8 mouse cellular contexts compared by ENCODE assay signal in the genomic region with DNA sequence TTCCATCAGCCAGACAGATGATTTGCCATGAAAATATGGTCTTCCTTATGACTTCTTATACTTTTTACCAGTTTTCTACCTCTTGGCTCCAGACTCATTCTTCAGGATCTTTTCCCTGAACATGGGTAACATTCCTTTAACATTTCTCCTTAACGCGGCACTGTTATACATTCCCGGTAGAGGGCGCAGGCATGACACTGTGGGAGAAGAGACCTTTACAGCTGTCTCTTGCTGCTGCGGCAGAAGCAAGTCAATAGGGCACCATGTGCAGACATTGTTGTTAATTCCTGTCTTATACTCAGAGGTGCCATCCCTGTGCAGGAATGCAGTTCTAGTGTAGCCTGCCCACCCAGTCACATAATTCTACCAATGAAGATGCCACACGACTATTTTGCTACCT.
DNase-seq lines count a peak whose midpoint lies in the region.

No protein-coding gene starts in this region.

- peak; percentile 11 to 14 for DNase-seq in frontal cortex, postnatal 36 days (ENCODE audit: low spot score in 2 of 2)
- DNase-seq in frontal cortex, postnatal 10 days (ENCODE audit: low spot score in 2 of 2), result no peak
- peak; percentile 5 for DNase-seq in ovary, postnatal 36 days (ENCODE audit: low spot score)
- no peak for DNase-seq in ovary, adult 18-20 months (ENCODE audit: low spot score)
- DNase-seq in embryo, embryonic 10.5 days (ENCODE audit: low spot score), result peak; percentile 78
- peak; percentile 45 to 49 for DNase-seq in kidney, postnatal 25 days
- peak; percentile 63 for DNase-seq in retina, postnatal 1 day
- DNase-seq in cerebellum, adult 9-11 months, result no peak

Comparison
In these comparisons a context has a peak if more than half of its experiments do, and no peak if none do; other contexts are left out.
1. DNase-seq: peak in frontal cortex, postnatal 36 days (2 of 2), ovary, postnatal 36 days (single experiment), embryo, embryonic 10.5 days (single experiment), kidney, postnatal 25 days (2 of 2) and retina, postnatal 1 day (single experiment); none in frontal cortex, postnatal 10 days (0 of 2), ovary, adult 18-20 months (single experiment) and cerebellum, adult 9-11 months (single experiment).